Mouse (Mus musculus) kidney, postnatal 0 days (tissue): ENCODE measurements at regions not wholly inside any gene's neighbourhood (a gene's known extent, or its start where the extent isn't known, plus 50 kb on each side); places are given as distances from the start of the nearest gene placed in this dataset.
A peak's percentile ranks its signal among the peaks of the same experiment; 100 is the strongest.

Experiments
- ATAC-seq: fragments of 200-750 bp; cut with Nextera tagmentation; replicated peaks from 2 replicates; pipeline ENCODE4 v1.8.0; 2017; ENCODE audit warnings: low read depth, moderate number of reproducible peaks, moderate TSS enrichment, moderate library complexity; ENCODE audit not compliant: low FRiP score
- DNase-seq: peaks from one replicate; pipeline ENCODE4 v3.0.0-alpha.2; 2016; ENCODE audit warnings: low spot score
- H3K27ac ChIP-seq: fragments of 300-500 bp; sonication (generic); 2 replicates; pipeline ENCODE4 v1.5.1; 2014; ENCODE audit warnings: mild to moderate bottlenecking
- H3K27me3 ChIP-seq: fragments of 300-500 bp; sonication (generic); 2 replicates; pipeline ENCODE4 v1.6.1; 2014; ENCODE audit warnings: low read length, mixed read lengths; ENCODE audit not compliant: insufficient read depth
- H3K36me3 ChIP-seq: fragments of 300-500 bp; sonication (generic); 2 replicates; pipeline ENCODE4 v1.6.1; 2014; ENCODE audit warnings: low read length, mixed read lengths; ENCODE audit not compliant: insufficient read depth
- H3K4me1 ChIP-seq: fragments of 300-500 bp; sonication (generic); replicated peaks from 2 replicates; pipeline ENCODE4 v1.6.1; 2014; ENCODE audit warnings: antibody characterized with exemption, low read length, mixed read lengths; ENCODE audit not compliant: insufficient read depth
- H3K4me2 ChIP-seq: fragments of 300-500 bp; sonication (generic); 2 replicates; pipeline ENCODE4 v1.6.1; 2014; ENCODE audit warnings: mild to moderate bottlenecking, low read length, moderate library complexity, mixed read lengths
- H3K4me3 ChIP-seq: fragments of 300-500 bp; sonication (generic); replicated peaks from 2 replicates; pipeline ENCODE4 v1.5.1; 2014; ENCODE audit warnings: low read depth, low read length
- H3K9ac ChIP-seq: fragments of 300-500 bp; sonication (generic); 2 replicates; pipeline ENCODE4 v1.6.1; 2014; ENCODE audit warnings: low read depth, low read length
- H3K9me3 ChIP-seq: fragments of 300-500 bp; sonication (generic); replicated peaks from 2 replicates; pipeline ENCODE4 v1.6.1; 2016; ENCODE audit warnings: low read length, inconsistent platforms, mixed read lengths
- CTCF ChIP-seq: IDR thresholded peaks from 2 replicates; pipeline ENCODE4 v1.5.1; 2016; ENCODE audit warnings: antibody characterized with exemption, low read depth, mild to moderate bottlenecking, moderate library complexity
- WGBS: fragments of 180-500 bp; shearing (Covaris S2); extraction: QIAGEN DNeasy Blood & Tissue Kit; methylation state at CpG from one replicate; pipeline ENCODE4 v1.1.7; 2014; 5-methylcytosine and 5-hydroxymethylcytosine counted together

GRCm38 (mm10) chr2:157676396-157677176, 60.6 kb upstream of the Ctnnbl1 start:
- no peaks in the 10 kb centered on the region for H3K27me3 ChIP-seq
- no peak overlapping the region for H3K9ac ChIP-seq
- peak; percentile 11; the same call in 1 of the 2 replicates for TF ChIP-seq CTCF
- ATAC-seq: 0 out of 2 replicates have a peak, but pooled peaks have one; percentile 17
- H3K9me3 ChIP-seq: no peaks in the 10 kb centered on the region
- H3K36me3 ChIP-seq: no peaks in the 10 kb centered on the region
- no peak overlapping the region for H3K27ac ChIP-seq
- no peak overlapping the region for H3K4me3 ChIP-seq
- H3K4me2 ChIP-seq: no peak overlapping the region
- H3K4me1 ChIP-seq: no peaks in the 10 kb centered on the region
- WGBS: 36% methylated on average over 10 of the region's 10 CpGs
- no peak for DNase-seq

GRCm38 (mm10) chr2:157677262-157677661, 59.9 kb upstream of the Ctnnbl1 start:
- Histone ChIP-seq H3K9me3 (no peaks in the 10 kb centered on the region), H3K4me3 (no peak overlapping the region), H3K27me3 (no peaks in the 10 kb centered on the region), H3K9ac (no peak overlapping the region), H3K4me2 (no peak overlapping the region), H3K36me3 (no peaks in the 10 kb centered on the region), H3K27ac (no peak overlapping the region), H3K4me1 (no peaks in the 10 kb centered on the region)
- DNase-seq (peak; percentile 41), ATAC-seq (no peak)
- no peak for TF ChIP-seq CTCF
- WGBS: 19% methylated on average over 7 of the region's 7 CpGs

GRCm38 (mm10) chr2:157681931-157682330, 55.3 kb upstream of the Ctnnbl1 start:
- H3K27me3 ChIP-seq: no peaks in the 10 kb centered on the region

More at GRCm38 (mm10) chr2:157681931-157682330, 55.3 kb upstream of the Ctnnbl1 start:
- no peak overlapping the region for H3K9ac ChIP-seq
- ATAC-seq (no peak), DNase-seq (no peak)
- no peaks in the 10 kb centered on the region for H3K9me3 ChIP-seq
- H3K4me1 ChIP-seq: no peaks in the 10 kb centered on the region
- no peaks in the 10 kb centered on the region for H3K36me3 ChIP-seq
- TF ChIP-seq CTCF: no peak
- 84% methylated on average over 7 of the region's 7 CpGs for WGBS
- H3K4me2 ChIP-seq: no peak overlapping the region
- H3K27ac ChIP-seq: no peak overlapping the region
- H3K4me3 ChIP-seq: no peak overlapping the region
